Mouse (Mus musculus) bone marrow, adult 2 months (tissue): ENCODE data around the gene Gm6583.

Source experiments
- CTCF ChIP-seq: fragments of 200-500 bp; IDR thresholded peaks from 2 replicates; pipeline ENCODE4 v1.5.1; 2011; ENCODE audit warnings: low read length, control low read depth; ENCODE audit not compliant: control insufficient read depth, insufficient read depth
- POLR2A ChIP-seq: fragments of 200-500 bp; IDR thresholded peaks from 2 replicates; pipeline ENCODE4 v1.6.1; 2011; ENCODE audit warnings: low read depth, mild to moderate bottlenecking, control low read depth, low read length, borderline replicate concordance; ENCODE audit not compliant: control insufficient read depth

- TF ChIP-seq CTCF: no peak
- no peak for TF ChIP-seq POLR2A
Observed at GRCm38 (mm10) chr5:112394415-112394763, 38.6 kb upstream of the Gm6583 start.
